Mouse (Mus musculus) embryonic facial prominence, embryonic 12.5 days (tissue): ENCODE results near the gene Wee1. TPM values are rescaled to one million over a fixed set of nuclear protein-coding genes. Genes with fewer than 3 reads are reported as not detected.
"Not testable (repeated sequence)": the region's sequence is repeated elsewhere in the genome, so short reads cannot be mapped to it uniquely, and the experiment has no call there.

Source experiments
- ATAC-seq: fragments of 200-750 bp; cut with Nextera tagmentation; 2 replicates; pipeline ENCODE4 v1.8.0; 2017; ENCODE audit not compliant: insufficient number of reproducible peaks, insufficient read depth, low FRiP score, low TSS enrichment
- H3K27ac ChIP-seq: fragments of 300-500 bp; sonication (generic); 2 replicates; pipeline ENCODE4 v1.5.1; 2016; ENCODE audit warnings: mild to moderate bottlenecking
- H3K27me3 ChIP-seq: fragments of 300-500 bp; sonication (generic); 2 replicates; pipeline ENCODE4 v1.6.1; 2016; ENCODE audit warnings: mild to moderate bottlenecking, moderate library complexity
- H3K36me3 ChIP-seq: fragments of 300-500 bp; sonication (generic); 2 replicates; pipeline ENCODE4 v1.6.1; 2016; ENCODE audit warnings: mild to moderate bottlenecking
- H3K4me1 ChIP-seq: fragments of 300-500 bp; sonication (generic); 2 replicates; pipeline ENCODE4 v1.6.1; 2016
- H3K4me2 ChIP-seq: fragments of 300-500 bp; sonication (generic); replicated peaks from 2 replicates; pipeline ENCODE4 v1.6.1; 2016; ENCODE audit warnings: mild to moderate bottlenecking, moderate library complexity
- H3K4me3 ChIP-seq: fragments of 300-500 bp; sonication (generic); 2 replicates; pipeline ENCODE4 v1.5.1; 2016; ENCODE audit warnings: mild to moderate bottlenecking
- H3K9ac ChIP-seq: fragments of 300-500 bp; sonication (generic); 2 replicates; pipeline ENCODE4 v1.6.1; 2016; ENCODE audit warnings: mild to moderate bottlenecking, moderate library complexity
- H3K9me3 ChIP-seq: fragments of 300-500 bp; sonication (generic); 2 replicates; pipeline ENCODE4 v1.6.1; 2016; ENCODE audit warnings: mild to moderate bottlenecking, moderate library complexity
- WGBS: fragments of 180-500 bp; shearing (Covaris S2); methylation state at CpG from one replicate; pipeline ENCODE4 v1.1.7; 2016; 5-methylcytosine and 5-hydroxymethylcytosine counted together
- polyA plus RNA-seq: library from polyadenylated mRNA; unstranded; fragments of >200 nt; fragmentation: Nextera tagmentation; extraction: Ambion mirVana; gene quantifications from 2 replicates; pipeline ENCODE4 v1.2.1, GENCODE M21; 2016

Wee1 gene
- polyA plus RNA-seq, 1 experiment from 2014 or later, result 42.4 TPM

GRCm38 (mm10) chr7:110123844-110124555, 2.2 kb downstream of the Wee1 start:
- ATAC-seq, result no peak
- Histone ChIP-seq H3K36me3 (peaks cover 22% of the 10 kb centered on the region), H3K9me3 (no peaks in the 10 kb centered on the region), H3K4me3 (peak overlapping the region; percentile 98), H3K27ac (no peak overlapping the region), H3K4me2 (peak overlapping the region; percentile 59), H3K9ac (peak overlapping the region; percentile 33), H3K4me1 (peaks cover 10% of the 10 kb centered on the region; the same call in 1 of the 2 replicates), H3K27me3 (no peaks in the 10 kb centered on the region)
- WGBS, result 49% methylated on average over 12 of the region's 12 CpGs

GRCm38 (mm10) chr7:110128566-110128965, 6.7 kb downstream of the Wee1 start:
- 85% methylated on average over 2 of the region's 2 CpGs for WGBS
- Histone ChIP-seq H3K27me3 (no peaks in the 10 kb centered on the region), H3K9ac (no peak overlapping the region), H3K36me3 (peaks cover 58% of the 10 kb centered on the region), H3K9me3 (no peaks in the 10 kb centered on the region), H3K4me3 (no peak overlapping the region), H3K27ac (no peak overlapping the region), H3K4me2 (no peak overlapping the region), H3K4me1 (peaks cover 10% of the 10 kb centered on the region; the same call in 1 of the 2 replicates)
- no peak for ATAC-seq

DNA sequence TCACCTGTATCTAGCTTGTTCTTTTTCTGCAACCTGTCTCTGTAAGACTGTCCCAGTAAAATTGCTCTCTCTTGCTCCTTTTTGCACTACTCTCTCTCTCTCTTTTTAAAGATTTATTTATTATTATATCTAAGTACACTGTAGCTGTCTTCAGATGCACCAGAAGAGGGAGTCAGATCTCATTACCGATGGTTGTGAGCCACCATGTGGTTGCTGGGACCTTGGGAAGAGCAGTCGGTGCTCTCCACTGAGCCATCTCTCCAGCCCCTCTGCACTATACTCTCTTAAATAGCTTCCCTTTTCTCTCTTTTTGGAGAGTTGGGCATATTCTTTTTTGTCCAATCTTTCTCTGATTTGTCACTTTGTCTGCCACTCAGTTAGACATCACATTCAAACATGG, 10.4 kb downstream of the Wee1 start:
- not testable (repeated sequence) for H3K4me3 ChIP-seq, H3K4me1 ChIP-seq, H3K27me3 ChIP-seq, H3K9ac ChIP-seq, ATAC-seq, H3K9me3 ChIP-seq, H3K4me2 ChIP-seq, H3K27ac ChIP-seq
- peaks cover 82% of the 10 kb centered on the region for H3K36me3 ChIP-seq
- 81% methylated on average over 2 of the region's 2 CpGs for WGBS

DNA sequence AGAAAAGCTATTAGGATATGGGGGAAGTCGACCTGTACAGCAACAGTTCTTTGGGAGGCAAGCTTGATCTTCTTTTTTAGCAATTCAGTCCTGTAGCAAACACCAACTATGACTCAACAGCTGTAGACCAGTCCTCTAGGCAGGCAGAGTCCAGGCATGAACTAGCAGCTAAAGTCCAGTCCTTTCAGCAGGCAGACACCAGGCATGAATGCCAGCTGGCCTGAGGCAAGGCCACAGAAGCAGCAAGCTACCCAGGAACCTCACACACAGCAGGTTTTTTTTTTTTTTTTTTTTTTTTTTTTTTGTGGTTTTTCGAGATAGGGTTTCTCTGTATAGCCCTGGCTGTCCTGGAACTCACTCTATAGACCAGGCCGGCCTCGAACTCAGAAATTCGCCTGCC, 12.1 kb downstream of the Wee1 start:
- no peak for ATAC-seq
- Histone ChIP-seq H3K4me1 (no peaks in the 10 kb centered on the region), H3K27me3 (no peaks in the 10 kb centered on the region), H3K4me2 (no peak overlapping the region), H3K9ac (no peak overlapping the region), H3K27ac (no peak overlapping the region), H3K36me3 (peaks cover 83% of the 10 kb centered on the region), H3K4me3 (no peak overlapping the region), H3K9me3 (no peaks in the 10 kb centered on the region)
- WGBS, result 88% methylated on average over 5 of the region's 5 CpGs

DNA sequence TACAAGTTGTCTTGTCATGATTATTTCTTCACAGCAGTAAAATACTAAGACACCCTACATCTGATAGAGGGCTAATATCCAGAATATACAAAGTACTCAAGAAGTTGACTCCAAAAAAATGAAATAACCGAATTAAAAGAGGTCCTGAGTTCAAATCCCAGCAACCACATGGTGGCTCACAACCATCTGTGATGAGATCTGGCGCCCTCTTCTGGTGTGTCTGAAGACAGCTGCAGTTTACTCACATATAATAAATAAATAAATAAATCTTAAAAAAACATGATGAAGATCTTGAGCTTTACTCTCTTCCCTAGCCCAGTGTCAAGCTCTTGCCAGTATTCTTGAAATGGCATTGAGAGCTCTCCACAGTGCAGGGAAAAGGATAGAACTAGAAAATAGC, 16.7 kb downstream of the Wee1 start:
- ATAC-seq, result no peak
- Histone ChIP-seq H3K4me3 (no peak overlapping the region), H3K27ac (no peak overlapping the region), H3K9me3 (no peaks in the 10 kb centered on the region), H3K27me3 (no peaks in the 10 kb centered on the region), H3K36me3 (peaks cover 89% of the 10 kb centered on the region), H3K4me2 (no peak overlapping the region), H3K4me1 (no peaks in the 10 kb centered on the region), H3K9ac (no peak overlapping the region)
- 86% methylated on average over 2 of the region's 2 CpGs for WGBS

GRCm38 (mm10) chr7:110143863-110144262, 22.0 kb downstream of the Wee1 start:
- no peak overlapping the region for H3K9ac ChIP-seq
- peaks cover 52% of the 10 kb centered on the region for H3K36me3 ChIP-seq
- H3K27ac ChIP-seq, result no peak overlapping the region
- no peak overlapping the region for H3K4me3 ChIP-seq
- no peak overlapping the region for H3K4me2 ChIP-seq
- 96% methylated on average over 1 of the region's 1 CpGs for WGBS
- no peaks in the 10 kb centered on the region for H3K9me3 ChIP-seq
- no peak for ATAC-seq
- H3K27me3 ChIP-seq, result no peaks in the 10 kb centered on the region
- H3K4me1 ChIP-seq, result no peaks in the 10 kb centered on the region

- H3K36me3 ChIP-seq, result no peaks in the 10 kb centered on the region
- H3K9me3 ChIP-seq, result no peaks in the 10 kb centered on the region
- no peak for ATAC-seq
- no peak overlapping the region for H3K4me3 ChIP-seq
- no peak overlapping the region for H3K9ac ChIP-seq
- H3K4me2 ChIP-seq, result no peak overlapping the region
- 0 out of 2 replicates have a peak, but pooled peaks cover 6% of the 10 kb centered on the region for H3K4me1 ChIP-seq
- H3K27ac ChIP-seq, result no peak overlapping the region
- no peaks in the 10 kb centered on the region for H3K27me3 ChIP-seq
- 86% methylated on average over 5 of the region's 5 CpGs for WGBS
Measured at GRCm38 (mm10) chr7:110152891-110153290, 31.0 kb downstream of the Wee1 start.

DNA sequence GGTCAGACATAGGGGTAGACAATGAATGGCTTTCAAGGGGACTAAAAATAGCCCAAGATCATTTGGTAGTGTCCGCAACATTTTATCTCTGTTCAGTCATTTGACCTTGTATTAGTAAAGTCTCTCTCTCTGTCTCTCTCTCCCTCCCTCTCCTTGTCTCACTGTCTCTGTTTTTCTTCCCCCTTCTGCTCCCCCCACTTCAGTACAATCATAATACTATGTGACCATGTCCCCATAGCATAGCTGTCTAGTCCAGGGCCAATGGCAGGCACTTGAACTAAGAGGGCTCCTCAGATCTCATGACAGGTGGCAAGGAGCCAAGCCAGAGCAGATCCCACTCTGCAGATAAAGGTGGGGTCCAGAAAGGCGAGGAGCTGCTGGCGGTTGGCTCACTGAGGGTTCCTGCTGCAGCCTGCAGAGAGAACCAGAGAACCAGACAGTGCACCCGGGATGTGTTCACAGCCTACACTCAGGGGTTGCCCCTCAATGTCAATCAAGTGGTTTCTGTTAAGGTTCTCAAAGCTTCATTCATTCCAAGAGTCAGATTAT, 34.9 kb downstream of the Wee1 start:
- 0 out of 2 replicates have a peak, but pooled peaks have one; percentile 31 for ATAC-seq
- no peak overlapping the region for H3K9ac ChIP-seq
- no peak overlapping the region for H3K27ac ChIP-seq
- WGBS, result 61% methylated on average over 4 of the region's 4 CpGs
- H3K4me3 ChIP-seq, result no peak overlapping the region
- no peaks in the 10 kb centered on the region for H3K36me3 ChIP-seq
- 0 out of 2 replicates have a peak, but pooled peaks cover 6% of the 10 kb centered on the region for H3K4me1 ChIP-seq
- no peaks in the 10 kb centered on the region for H3K9me3 ChIP-seq
- no peaks in the 10 kb centered on the region for H3K27me3 ChIP-seq
- no peak overlapping the region for H3K4me2 ChIP-seq

DNA sequence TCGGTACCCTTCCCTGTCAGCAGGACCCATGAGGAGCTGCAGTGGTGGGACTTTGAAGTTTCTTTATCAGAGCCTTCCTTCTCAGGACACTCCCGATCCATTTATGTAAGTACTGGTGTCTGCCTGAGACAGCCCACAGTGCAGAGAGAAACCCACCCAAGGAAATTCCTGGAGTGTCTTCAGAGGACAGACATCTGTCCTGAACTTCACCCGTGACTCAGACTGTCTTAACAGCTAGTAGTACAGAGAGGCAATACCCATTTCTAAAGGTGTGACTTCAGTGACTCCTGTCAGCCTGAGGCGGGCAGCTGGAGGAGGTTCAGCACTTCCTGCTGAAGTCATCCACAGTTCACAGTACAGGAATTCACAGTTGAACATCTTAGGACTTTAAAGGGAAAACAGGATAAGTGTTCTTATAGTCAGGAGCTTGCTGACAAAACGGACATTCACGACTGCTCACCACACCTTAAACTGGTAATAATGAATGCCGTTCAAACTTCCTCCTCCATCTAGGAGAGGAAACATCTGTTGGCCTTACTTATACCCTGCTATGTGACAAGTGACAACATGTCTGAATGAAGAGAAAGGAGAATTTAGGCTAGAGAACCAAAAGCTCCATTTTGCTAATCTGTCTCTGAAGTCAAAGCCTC, 35.5 kb downstream of the Wee1 start:
- no peak overlapping the region for H3K27ac ChIP-seq
- 51% methylated on average over 7 of the region's 7 CpGs for WGBS

GRCm38 (mm10) chr7:110158073-110158472, 36.2 kb downstream of the Wee1 start:
- no peak overlapping the region for H3K9ac ChIP-seq
- H3K27ac ChIP-seq, result no peak overlapping the region
- H3K27me3 ChIP-seq, result no peaks in the 10 kb centered on the region
- no peaks in the 10 kb centered on the region for H3K36me3 ChIP-seq
- no peak for ATAC-seq
- 0 out of 2 replicates have a peak, but pooled peaks cover 6% of the 10 kb centered on the region for H3K4me1 ChIP-seq
- H3K4me2 ChIP-seq, result no peak overlapping the region
- no peak overlapping the region for H3K4me3 ChIP-seq
- no peaks in the 10 kb centered on the region for H3K9me3 ChIP-seq
- WGBS, result 67% methylated on average over 3 of the region's 3 CpGs

More for the DNA sequence above, 35.5 kb downstream of the Wee1 start:
- Histone ChIP-seq H3K4me1 (0 out of 2 replicates have a peak, but pooled peaks cover 6% of the 10 kb centered on the region), H3K9ac (no peak overlapping the region), H3K9me3 (no peaks in the 10 kb centered on the region), H3K4me2 (no peak overlapping the region), H3K36me3 (no peaks in the 10 kb centered on the region), H3K27me3 (no peaks in the 10 kb centered on the region), H3K4me3 (no peak overlapping the region)
- ATAC-seq, result 0 out of 2 replicates have a peak, but pooled peaks have one; percentile 43

DNA sequence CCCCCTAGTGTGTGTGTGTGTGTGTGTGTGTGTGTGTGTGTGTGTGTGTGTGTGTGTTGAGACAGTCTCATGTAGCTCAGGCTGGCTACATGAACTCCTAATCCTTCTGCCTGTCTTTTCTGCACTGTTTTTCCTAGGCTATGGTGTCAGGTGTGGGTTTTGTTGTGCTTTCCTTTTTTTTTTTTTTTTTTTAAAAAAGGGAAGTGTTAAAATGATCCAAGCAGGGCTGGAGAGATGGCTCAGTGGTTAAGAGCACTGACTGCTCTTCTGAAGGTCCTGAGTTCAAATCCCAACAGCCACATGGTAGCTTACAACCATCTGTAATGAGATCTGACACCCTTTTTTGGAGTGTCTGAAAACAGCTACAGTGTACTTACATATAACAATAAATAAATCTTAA, 38.3 kb downstream of the Wee1 start:
- H3K27ac ChIP-seq, H3K4me1 ChIP-seq, H3K4me2 ChIP-seq, ATAC-seq, H3K36me3 ChIP-seq, H3K27me3 ChIP-seq, H3K9me3 ChIP-seq, H3K9ac ChIP-seq, H3K4me3 ChIP-seq: not testable (repeated sequence)

- Histone ChIP-seq H3K9me3 (no peaks in the 10 kb centered on the region), H3K4me2 (no peak overlapping the region), H3K27ac (no peak overlapping the region), H3K36me3 (no peaks in the 10 kb centered on the region), H3K4me1 (0 out of 2 replicates have a peak, but pooled peaks cover 6% of the 10 kb centered on the region), H3K9ac (no peak overlapping the region), H3K27me3 (no peaks in the 10 kb centered on the region), H3K4me3 (no peak overlapping the region)
- ATAC-seq, result no peak
Measured at GRCm38 (mm10) chr7:110160601-110161000, 38.8 kb downstream of the Wee1 start.
